Mouse (Mus musculus) stomach, postnatal 0 days (tissue): Measurements from ENCODE around the gene Mthfd1. TPM values are rescaled to one million over a fixed set of nuclear protein-coding genes. Genes with fewer than 3 reads are reported as not detected.
A peak's percentile ranks its signal among the peaks of the same experiment; 100 is the strongest.

Source experiments
- ATAC-seq: fragments of 200-750 bp; cut with Nextera tagmentation; 2 replicates; pipeline ENCODE4 v1.8.0; 2017; ENCODE audit not compliant: low FRiP score, low TSS enrichment
- DNase-seq: peaks from one replicate; pipeline ENCODE4 v3.0.0-alpha.2; 2016; ENCODE audit warnings: low spot score
- H3K27ac ChIP-seq: fragments of 300-500 bp; sonication (generic); replicated peaks from 2 replicates; pipeline ENCODE4 v1.5.1; 2014; ENCODE audit warnings: mild to moderate bottlenecking, control low read depth
- H3K27me3 ChIP-seq: fragments of 300-500 bp; sonication (generic); 2 replicates; pipeline ENCODE4 v1.6.1; 2014; ENCODE audit warnings: low read length; ENCODE audit not compliant: control insufficient read depth, insufficient read depth
- H3K36me3 ChIP-seq: fragments of 300-500 bp; sonication (generic); 2 replicates; pipeline ENCODE4 v1.6.1; 2014; ENCODE audit warnings: low read length, mixed read lengths; ENCODE audit not compliant: control insufficient read depth, insufficient read depth
- H3K4me1 ChIP-seq: fragments of 300-500 bp; sonication (generic); replicated peaks from 2 replicates; pipeline ENCODE4 v1.6.1; 2014; ENCODE audit warnings: antibody characterized with exemption; ENCODE audit not compliant: control insufficient read depth, insufficient read depth
- H3K4me2 ChIP-seq: fragments of 300-500 bp; sonication (generic); replicated peaks from 2 replicates; pipeline ENCODE4 v1.6.1; 2014; ENCODE audit warnings: low read depth, mild to moderate bottlenecking, control low read depth, moderate library complexity
- H3K4me3 ChIP-seq: fragments of 300-500 bp; sonication (generic); 2 replicates; pipeline ENCODE4 v1.5.1; 2014; ENCODE audit warnings: low read depth, low read length, control low read depth
- H3K9ac ChIP-seq: fragments of 300-500 bp; sonication (generic); 2 replicates; pipeline ENCODE4 v1.6.1; 2014; ENCODE audit warnings: mild to moderate bottlenecking, low read length, control low read depth, mixed read lengths
- H3K9me3 ChIP-seq: fragments of 300-500 bp; sonication (generic); 2 replicates; pipeline ENCODE4 v1.6.1; 2016; ENCODE audit warnings: low read length; ENCODE audit not compliant: control insufficient read depth
- CTCF ChIP-seq: IDR thresholded peaks from 2 replicates; pipeline ENCODE4 v1.5.1; 2016; ENCODE audit warnings: antibody characterized with exemption, low read depth, mild to moderate bottlenecking, moderate library complexity
- EP300 ChIP-seq: optimal IDR thresholded peaks from 2 replicates; pipeline ENCODE3; 2016; ENCODE audit warnings: antibody characterized with exemption
- WGBS: fragments of 180-500 bp; shearing (Covaris S2); extraction: QIAGEN DNeasy Blood & Tissue Kit; methylation state at CpG from one replicate; pipeline ENCODE4 v1.1.7; 2014; 5-methylcytosine and 5-hydroxymethylcytosine counted together
- polyA plus RNA-seq: library from polyadenylated mRNA; unstranded; fragments of >200 nt; fragmentation: Nextera tagmentation; extraction: Ambion mirVana; gene quantifications from 2 replicates; pipeline ENCODE4 v1.2.1, GENCODE M21; 2015

Gene Mthfd1
- polyA plus RNA-seq, 1 experiment from 2014 or later = 28.9 TPM

DNA sequence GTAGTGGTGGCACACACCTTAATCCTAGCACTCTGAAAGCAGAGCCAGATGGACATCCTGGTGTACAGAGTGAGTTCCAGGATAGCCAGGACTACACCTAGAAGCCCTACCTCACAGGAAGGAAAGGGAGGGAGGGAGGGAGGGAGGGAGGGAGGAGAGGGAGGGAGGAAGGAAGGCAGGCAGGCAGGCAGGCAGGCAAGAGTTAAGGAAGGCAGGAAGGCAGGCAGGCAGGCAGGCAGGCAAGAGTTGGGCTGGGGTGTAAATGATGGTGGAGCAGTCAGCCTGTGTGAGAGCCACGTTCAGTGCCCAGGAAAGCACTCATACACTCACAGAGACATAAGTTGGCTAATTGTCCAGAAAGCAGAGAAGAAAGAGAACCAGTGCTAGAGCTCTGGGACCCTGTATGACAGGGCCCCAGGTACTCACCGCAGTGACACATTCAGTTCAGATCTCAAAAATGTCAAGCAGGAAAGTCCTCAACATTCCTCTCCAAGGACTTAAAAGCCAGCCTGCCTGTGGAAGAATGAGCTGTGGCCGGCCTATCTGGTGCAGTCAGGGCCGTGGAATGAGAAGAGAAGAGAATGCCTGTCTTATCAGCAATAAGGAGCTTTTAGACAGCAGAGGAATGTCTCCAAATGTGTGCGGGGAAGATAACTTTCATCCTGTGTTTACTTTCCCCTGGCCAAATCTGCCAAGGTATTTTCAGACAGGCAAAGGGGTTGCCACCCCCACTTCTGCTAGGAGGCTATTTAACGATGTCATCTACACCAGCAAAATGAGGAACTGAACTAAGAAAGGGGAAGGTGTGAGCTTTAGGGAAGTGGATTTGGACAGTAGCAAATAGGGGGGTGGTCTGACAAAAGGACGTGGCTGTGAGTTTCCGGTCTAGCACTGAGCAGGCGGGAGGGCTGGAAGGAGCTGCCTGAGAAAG lies 63.4 kb downstream of the Mthfd1 start:
- Histone ChIP-seq H3K4me1 (no peaks in the 10 kb centered on the region), H3K27me3 (no peaks in the 10 kb centered on the region), H3K4me3 (no peak overlapping the region), H3K27ac (peak overlapping the region; percentile 30), H3K9ac (no peak overlapping the region), H3K36me3 (peaks cover 3% of the 10 kb centered on the region), H3K9me3 (no peaks in the 10 kb centered on the region), H3K4me2 (no peak overlapping the region)
- 29% methylated on average over 9 of the region's 9 CpGs for WGBS
- DNase-seq (no peak), ATAC-seq (peak; percentile 71)
- no peak for TF ChIP-seq EP300
- no peak for TF ChIP-seq CTCF

DNA sequence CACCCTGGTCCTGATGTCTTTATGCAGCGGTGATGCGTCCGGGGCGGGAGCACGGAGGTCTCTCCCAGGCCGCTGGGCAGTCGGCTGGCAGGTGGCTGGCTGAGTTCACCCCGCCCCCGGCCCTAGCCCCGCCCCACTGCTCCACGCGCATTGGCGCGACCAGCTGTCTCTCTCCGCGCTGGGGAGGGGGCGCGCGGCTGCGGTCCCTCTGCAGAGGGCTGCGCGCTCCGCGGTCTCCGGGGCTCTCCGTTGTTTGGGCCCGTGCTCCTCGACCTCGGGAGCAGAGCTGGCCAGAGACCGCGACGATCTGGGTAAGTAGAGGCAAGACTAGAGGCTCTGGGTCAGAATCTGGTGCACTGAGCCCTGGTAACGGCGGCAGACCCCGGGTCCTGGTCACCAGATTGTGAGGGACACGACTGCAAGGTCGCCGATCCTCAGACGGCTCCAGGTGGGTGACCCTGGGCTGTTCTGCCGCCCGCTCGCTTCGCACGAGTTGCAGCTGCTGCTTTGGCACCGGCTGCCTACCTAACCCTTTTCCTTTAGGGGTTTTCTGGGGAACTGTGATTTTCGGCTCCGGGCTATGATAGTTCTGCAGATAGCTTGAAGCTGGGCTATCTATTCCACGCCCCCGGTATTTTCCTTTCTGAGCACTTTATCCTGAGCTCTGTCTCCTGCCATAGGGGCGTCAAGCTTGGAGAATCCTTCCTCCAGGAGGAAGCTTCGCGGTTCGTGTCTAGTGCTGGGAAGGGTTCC lies 69.8 kb downstream of the Mthfd1 start, which contains the start of gene Akap5:
Gene Akap5 (plus strand): TSS at position 213 of the 753 bp plus-strand sequence.
- Histone ChIP-seq H3K9me3 (no peaks in the 10 kb centered on the region), H3K4me1 (no peaks in the 10 kb centered on the region), H3K27ac (0 out of 2 replicates have a peak within 1 kb of the TSS, but pooled peaks have one; percentile 18), H3K9ac (peak within 1 kb of the TSS; percentile 68), H3K4me3 (peak within 1 kb of the TSS; percentile 58), H3K4me2 (peak within 1 kb of the TSS; percentile 98), H3K36me3 (no peaks in the 10 kb centered on the region), H3K27me3 (no peaks in the 10 kb centered on the region)
- TF ChIP-seq EP300 (no peak), CTCF (no peak)
- 1% methylated on average over 53 of the region's 53 CpGs for WGBS
- DNase-seq (peak; percentile 71), ATAC-seq (peak; percentile 86)

DNA sequence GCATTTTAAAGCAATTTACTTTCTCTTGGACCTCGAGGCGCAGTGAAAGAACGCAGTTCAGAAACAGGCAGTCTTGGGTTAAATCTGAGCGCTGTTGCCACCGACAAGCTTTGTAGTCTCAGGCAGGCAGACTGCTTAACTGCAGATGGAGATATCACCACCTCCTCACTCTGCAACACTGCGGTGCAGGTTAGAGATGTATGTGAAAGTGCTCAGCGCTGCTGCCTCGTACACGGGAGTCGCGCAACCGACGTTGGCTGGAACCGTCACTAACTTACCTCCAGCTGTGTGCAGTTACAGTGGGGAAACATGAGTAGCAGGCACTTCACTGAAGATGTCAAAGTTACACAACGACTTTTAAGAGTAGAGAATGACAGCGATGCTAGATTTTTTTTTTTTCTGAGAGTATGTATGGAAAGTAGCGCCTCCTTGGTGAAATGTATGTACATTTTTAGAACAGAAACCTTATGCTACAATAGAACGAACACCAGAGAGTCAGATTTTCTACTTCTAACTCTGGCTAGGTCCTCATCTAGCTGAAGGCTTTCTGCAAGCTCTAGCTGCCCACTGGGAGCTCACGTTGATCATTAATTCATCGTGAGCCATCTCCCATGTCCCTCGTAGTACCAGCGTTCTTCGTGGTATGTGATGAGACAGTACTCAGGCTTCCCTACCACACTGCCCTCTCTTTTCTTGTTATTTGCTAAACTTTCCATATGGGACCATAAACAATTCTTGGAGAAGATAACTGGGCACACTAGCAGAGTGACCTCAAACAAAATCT lies 71.5 kb downstream of the Mthfd1 start:
- Histone ChIP-seq H3K4me3 (no peak overlapping the region), H3K4me2 (no peak overlapping the region), H3K27ac (no peak overlapping the region), H3K27me3 (no peaks in the 10 kb centered on the region), H3K9ac (no peak overlapping the region), H3K4me1 (no peaks in the 10 kb centered on the region), H3K36me3 (no peaks in the 10 kb centered on the region), H3K9me3 (no peaks in the 10 kb centered on the region)
- DNase-seq (no peak), ATAC-seq (no peak)
- 89% methylated on average over 23 of the region's 23 CpGs for WGBS
- TF ChIP-seq CTCF (no peak), EP300 (no peak)

GRCm38 (mm10) chr12:76328567-76329354 lies 73.7 kb downstream of the Mthfd1 start:
- no peaks in the 10 kb centered on the region for H3K27me3 ChIP-seq
- TF ChIP-seq CTCF = no peak
- TF ChIP-seq EP300 = no peak
- no peak overlapping the region for H3K4me2 ChIP-seq
- H3K9me3 ChIP-seq = no peaks in the 10 kb centered on the region
- DNase-seq = no peak
- no peak overlapping the region for H3K4me3 ChIP-seq
- H3K4me1 ChIP-seq = no peaks in the 10 kb centered on the region
- no peak overlapping the region for H3K9ac ChIP-seq
- H3K27ac ChIP-seq = no peak overlapping the region
- H3K36me3 ChIP-seq = no peaks in the 10 kb centered on the region
- WGBS = 88% methylated on average over 6 of the region's 6 CpGs
- no peak for ATAC-seq

DNA sequence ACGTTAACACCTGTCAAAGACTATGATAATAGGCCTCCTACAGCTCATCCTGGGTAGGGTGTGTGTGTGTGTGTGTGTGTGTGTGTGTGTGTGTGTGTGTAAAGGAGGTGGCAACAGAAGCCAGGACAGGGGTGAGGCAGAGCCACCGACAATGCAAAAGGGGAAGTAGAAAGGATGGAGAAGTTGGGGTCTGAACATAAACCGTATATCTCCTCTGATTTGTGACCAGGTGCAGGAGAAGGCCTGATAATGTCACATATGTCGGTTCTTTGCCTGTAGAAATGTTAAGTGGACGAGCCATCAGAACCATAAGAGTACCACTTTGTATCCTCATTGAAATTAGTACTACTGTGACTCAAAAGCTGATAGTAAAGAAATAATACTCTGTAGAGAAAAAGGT lies 78.6 kb downstream of the Mthfd1 start:
- Histone ChIP-seq H3K4me1 (no peaks in the 10 kb centered on the region), H3K27ac (no peak overlapping the region), H3K36me3 (no peaks in the 10 kb centered on the region), H3K9me3 (no peaks in the 10 kb centered on the region), H3K9ac (no peak overlapping the region), H3K4me3 (no peak overlapping the region), H3K27me3 (no peaks in the 10 kb centered on the region), H3K4me2 (no peak overlapping the region)
- ATAC-seq (no peak), DNase-seq (no peak)
- WGBS = 89% methylated on average over 5 of the region's 5 CpGs
- no peak for TF ChIP-seq CTCF
- no peak for TF ChIP-seq EP300
